Mouse (Mus musculus) hindlimb bud, embryonic 11.5 days (tissue): ENCODE measurements around the gene Gm20817.
"Not testable (repeated sequence)": the region's sequence is repeated elsewhere in the genome, so short reads cannot be mapped to it uniquely, and the experiment has no call there.

Experiments used
- DNase-seq: peaks from one replicate; pipeline ENCODE4 v3.0.0-alpha.2; 2012; ENCODE audit warnings: low read depth, low spot score; ENCODE audit errors: extremely low spot score

The Gm20817 gene

GRCm38 (mm10) chrY:68832628-68833027 lies at the start of gene Gm20817:
Gm20817 (minus strand) TSS chrY:68832728.
- not testable (repeated sequence) for DNase-seq
